Mouse (Mus musculus) G1E (cell line): ENCODE results near the gene Slc2a10. TPM values are rescaled to one million over a fixed set of nuclear protein-coding genes. Genes with fewer than 3 reads are reported as not detected.

ENCODE experiments used
- ATAC-seq: 2 replicates; pipeline ENCODE4 v1.8.0; 2016; ENCODE audit warnings: mild to moderate bottlenecking; ENCODE audit not compliant: insufficient number of reproducible peaks, poor library complexity, low FRiP score, severe bottlenecking; ENCODE audit errors: extremely low read depth
- DNase-seq: peaks from one replicate; pipeline ENCODE4 v3.0.0; 2012; ENCODE audit warnings: low spot score
- H3K27me3 ChIP-seq: 2 replicates; pipeline ENCODE4 v1.6.1; 2012; ENCODE audit warnings: mild to moderate bottlenecking, low read length, inconsistent platforms; ENCODE audit not compliant: insufficient read depth
- H3K36me3 ChIP-seq: replicated peaks from 2 replicates; pipeline ENCODE3; 2012; ENCODE audit warnings: mild to moderate bottlenecking, inconsistent platforms
- H3K4me1 ChIP-seq: 2 replicates; pipeline ENCODE4 v1.6.1; 2012; ENCODE audit warnings: low read depth, low read length, inconsistent platforms, mixed read lengths; ENCODE audit not compliant: insufficient read depth
- H3K4me3 ChIP-seq: 2 replicates; pipeline ENCODE4 v1.5.1; 2012; ENCODE audit warnings: low read depth, mild to moderate bottlenecking, inconsistent platforms, low read length, moderate library complexity, mixed read lengths
- H3K9me3 ChIP-seq: replicated peaks from 2 replicates; pipeline ENCODE4 v1.6.1; 2012; ENCODE audit warnings: inconsistent platforms
- CTCF ChIP-seq: IDR thresholded peaks from 2 replicates; pipeline ENCODE4 v1.5.1; 2012; ENCODE audit warnings: low read depth, low read length, inconsistent platforms, mixed read lengths
- GATA1 ChIP-seq: IDR thresholded peaks from 2 replicates; pipeline ENCODE4 v1.6.1; 2012; ENCODE audit warnings: borderline replicate concordance, low read length, inconsistent platforms, mixed read lengths
- GATA2 ChIP-seq: IDR thresholded peaks from 2 replicates; pipeline ENCODE4 v1.6.1; 2012; ENCODE audit warnings: low read depth, low read length, inconsistent platforms, borderline replicate concordance
- POLR2AphosphoS5 ChIP-seq: IDR thresholded peaks from 2 replicates; pipeline ENCODE4 v1.6.1; 2012; ENCODE audit warnings: low read depth, low read length, inconsistent platforms; ENCODE audit not compliant: insufficient replicate concordance
- TAL1 ChIP-seq: conservative IDR thresholded peaks from 2 replicates; pipeline ENCODE4 v1.6.1; 2012; ENCODE audit warnings: low read depth, low read length, inconsistent platforms, mixed read lengths
- polyA plus RNA-seq: library from polyadenylated mRNA; stranded (reverse); fragments of >175 nt; gene quantifications from 2 replicates; pipeline ENCODE4 v1.2.3, GENCODE M21; 2012
- total RNA-seq, 2 experiments: library from RNA; stranded (forward) in 1 of 2; stranded (reverse) in 1 of 2; fragments of 200-1000 nt in 1 of 2; fragments of >200 nt in 1 of 2; fragmentation: Nextera tagmentation in 1 of 2; gene quantifications; 2 replicates each; pipeline ENCODE4 v1.2.3; 2014 to 2017

Gene Slc2a10
- total and polyA plus RNA-seq, 3 experiments, result 0.16 TPM; not detected in 2

- DNase-seq (no peak), ATAC-seq (no peak)
- Histone ChIP-seq H3K27me3 (no peaks in the 10 kb centered on the region; the same call in 1 of the 2 replicates), H3K36me3 (no peaks in the 10 kb centered on the region), H3K4me1 (no peaks in the 10 kb centered on the region), H3K9me3 (0 out of 2 replicates have a peak, but pooled peaks cover 3% of the 10 kb centered on the region), H3K4me3 (no peak overlapping the region)
- TF ChIP-seq GATA2, result no peak
- TF ChIP-seq TAL1, result no peak
Measured at GRCm38 (mm10) chr2:165564101-165564500, 60.5 kb downstream of the Slc2a10 start.

- Histone ChIP-seq H3K36me3 (no peaks in the 10 kb centered on the region), H3K4me3 (no peak overlapping the region), H3K27me3 (no peaks in the 10 kb centered on the region; the same call in 1 of the 2 replicates), H3K9me3 (0 out of 2 replicates have a peak, but pooled peaks cover 3% of the 10 kb centered on the region), H3K4me1 (no peaks in the 10 kb centered on the region)
- TF ChIP-seq GATA1, result no peak
- no peak for TF ChIP-seq POLR2AphosphoS5
- TF ChIP-seq GATA2, result no peak
- TF ChIP-seq TAL1, result no peak
- TF ChIP-seq CTCF, result no peak
- ATAC-seq (no peak), DNase-seq (no peak)
Measured at GRCm38 (mm10) chr2:165564620-165565019, 61.0 kb downstream of the Slc2a10 start.

- Histone ChIP-seq H3K9me3 (0 out of 2 replicates have a peak, but pooled peaks cover 3% of the 10 kb centered on the region), H3K4me3 (no peak overlapping the region), H3K27me3 (no peaks in the 10 kb centered on the region; the same call in 1 of the 2 replicates), H3K36me3 (no peaks in the 10 kb centered on the region), H3K4me1 (no peaks in the 10 kb centered on the region)
- no peak for ATAC-seq
- TF ChIP-seq GATA1 (no peak), TAL1 (no peak), CTCF (no peak), GATA2 (no peak), POLR2AphosphoS5 (no peak)
- no peak for DNase-seq
Measured at GRCm38 (mm10) chr2:165566898-165567297, 63.3 kb downstream of the Slc2a10 start.

GRCm38 (mm10) chr2:165567820-165568219 is 64.2 kb downstream of the Slc2a10 start:
- DNase-seq (no peak), ATAC-seq (no peak)
- Histone ChIP-seq H3K9me3 (0 out of 2 replicates have a peak, but pooled peaks cover 3% of the 10 kb centered on the region), H3K4me1 (no peaks in the 10 kb centered on the region), H3K4me3 (no peak overlapping the region), H3K27me3 (no peaks in the 10 kb centered on the region; the same call in 1 of the 2 replicates), H3K36me3 (no peaks in the 10 kb centered on the region)
- no peak for TF ChIP-seq CTCF
- no peak for TF ChIP-seq TAL1
- TF ChIP-seq GATA1, result no peak
- TF ChIP-seq GATA2, result no peak
- no peak for TF ChIP-seq POLR2AphosphoS5

DNA sequence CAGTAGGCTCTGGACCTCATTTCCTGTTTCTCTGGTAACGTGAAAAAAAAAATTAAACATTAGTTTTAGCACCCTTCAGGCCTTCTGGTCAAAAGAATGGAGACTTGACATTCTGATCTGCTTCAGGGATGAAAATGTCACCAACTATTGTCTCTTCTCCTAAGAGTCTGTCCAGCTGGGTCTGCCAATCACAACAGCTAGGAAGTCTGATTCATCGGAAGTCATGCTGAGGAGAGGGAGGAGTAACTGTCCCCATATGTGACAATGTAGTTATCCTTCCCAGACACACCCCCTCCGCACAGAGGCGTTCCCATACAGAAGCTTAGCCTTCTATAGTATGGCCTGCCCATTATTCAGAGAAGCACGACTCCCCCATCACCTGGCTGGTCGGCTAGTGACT is 65.3 kb downstream of the Slc2a10 start:
- Histone ChIP-seq H3K4me3 (no peak overlapping the region), H3K9me3 (no peaks in the 10 kb centered on the region), H3K36me3 (no peaks in the 10 kb centered on the region), H3K27me3 (no peaks in the 10 kb centered on the region; the same call in 1 of the 2 replicates), H3K4me1 (no peaks in the 10 kb centered on the region)
- TF ChIP-seq GATA2 (no peak), GATA1 (no peak)
- DNase-seq (no peak), ATAC-seq (no peak)

Other genes with a start within 250 kb of the Slc2a10 start
- gene Slc35c2, start 215.9 kb upstream of the Slc2a10 start, total RNA-seq (2014; fragmentation: Nextera tagmentation), result 20.5 and 41.6 TPM in 2 replicates
- 32.7 and 36.8 TPM in 2 replicates for gene Slc35c2, start 215.9 kb upstream of the Slc2a10 start, total RNA-seq (2017)
- 62.5 and 70.3 TPM in 2 replicates for gene Slc35c2, start 215.9 kb upstream of the Slc2a10 start, polyA plus RNA-seq
- gene Elmo2, start 177.3 kb upstream of the Slc2a10 start, total RNA-seq (2014; fragmentation: Nextera tagmentation), result 22.6 and 38.3 TPM in 2 replicates
- gene Elmo2, start 177.3 kb upstream of the Slc2a10 start, total RNA-seq (2017), result 17.7 and 18.8 TPM in 2 replicates
- 8.1 and 15.1 TPM in 2 replicates for gene Elmo2, start 177.3 kb upstream of the Slc2a10 start, polyA plus RNA-seq
- gene Zfp663, start 135.1 kb upstream of the Slc2a10 start, total RNA-seq (2014; fragmentation: Nextera tagmentation), result not detected in 2 replicates
- 0.16 TPM in 1 of 2 replicates, not detected in the other for gene Zfp663, start 135.1 kb upstream of the Slc2a10 start, total RNA-seq (2017)
- not detected in 2 replicates for gene Zfp663, start 135.1 kb upstream of the Slc2a10 start, polyA plus RNA-seq
- gene Zfp334, start 115.5 kb upstream of the Slc2a10 start, total RNA-seq (2014; fragmentation: Nextera tagmentation), result not detected in 2 replicates
- gene Zfp334, start 115.5 kb upstream of the Slc2a10 start, total RNA-seq (2017), result 0.06 and 0.11 TPM in 2 replicates
- not detected in 2 replicates for gene Zfp334, start 115.5 kb upstream of the Slc2a10 start, polyA plus RNA-seq
- gene Ocstamp, start 103.4 kb upstream of the Slc2a10 start, total RNA-seq (2014; fragmentation: Nextera tagmentation), result not detected in 2 replicates
- 0.05 TPM in 1 of 2 replicates, not detected in the other for gene Ocstamp, start 103.4 kb upstream of the Slc2a10 start, total RNA-seq (2017)
- gene Ocstamp, start 103.4 kb upstream of the Slc2a10 start, polyA plus RNA-seq, result not detected in 2 replicates
- gene Slc13a3, start 30.6 kb upstream of the Slc2a10 start, total RNA-seq (2014; fragmentation: Nextera tagmentation), result not detected in 2 replicates
- 0.11 and 0.17 TPM in 2 replicates for gene Slc13a3, start 30.6 kb upstream of the Slc2a10 start, total RNA-seq (2017)
- gene Slc13a3, start 30.6 kb upstream of the Slc2a10 start, polyA plus RNA-seq, result not detected in 2 replicates
- gene Trp53rka, start 10.5 kb upstream of the Slc2a10 start, total RNA-seq (2014; fragmentation: Nextera tagmentation), result 7.3 and 8.4 TPM in 2 replicates
- 13.7 and 16.4 TPM in 2 replicates for gene Trp53rka, start 10.5 kb upstream of the Slc2a10 start, total RNA-seq (2017)
- 25.7 and 28.1 TPM in 2 replicates for gene Trp53rka, start 10.5 kb upstream of the Slc2a10 start, polyA plus RNA-seq
- not detected in 2 replicates for gene Eya2, start 91.2 kb downstream of the Slc2a10 start, total RNA-seq (2014; fragmentation: Nextera tagmentation)
- not detected in 2 replicates for gene Eya2, start 91.2 kb downstream of the Slc2a10 start, total RNA-seq (2017)
- not detected in 2 replicates for gene Eya2, start 91.2 kb downstream of the Slc2a10 start, polyA plus RNA-seq